Mouse (Mus musculus): ENCODE measurements around the gene Nxf2. TPM values are rescaled to one million over a fixed set of nuclear protein-coding genes. Genes with fewer than 3 reads are reported as not detected.
"Not testable (repeated sequence)": the region's sequence is repeated elsewhere in the genome, so short reads cannot be mapped to it uniquely, and the experiment has no call there.

The Nxf2 gene
- total and polyA plus RNA-seq, 3 experiments, result not detected

GRCm38 (mm10) chrX:134919220-134919619 lies 45.3 kb downstream of the Nxf2 start:
- H3K27ac ChIP-seq (ENCODE audit: insufficient read depth, low read depth), result no peak overlapping the region
- no peak overlapping the region for H3K4me3 ChIP-seq (replicated peaks in 1 of 3; ENCODE audit: low read depth in 2 of 3, low read length in 2 of 3, poor library complexity in 1 of 3)
- H3K36me3 ChIP-seq (replicated peaks in 1 of 2; ENCODE audit: control insufficient read depth in 1 of 2, insufficient read depth in 1 of 2, low read length in 1 of 2), result no peaks in the 10 kb centered on the region
- no peaks in the 10 kb centered on the region for H3K27me3 ChIP-seq (replicated peaks)
- H3K4me1 ChIP-seq (ENCODE audit: control insufficient read depth in 1 of 2, insufficient read depth in 2 of 2), result no peaks in the 10 kb centered on the region
- TF ChIP-seq POLR2AphosphoS2 (IDR thresholded peaks at IDR 0.05; ENCODE audit: low read depth, low read length), result no peak
- no peak for TF ChIP-seq RCOR1 (conservative IDR thresholded peaks at IDR 0.05; ENCODE audit: low read depth, low read length)
- no peak for TF ChIP-seq USF2 (conservative IDR thresholded peaks at IDR 0.05; ENCODE audit: low read depth, low read length)
- no peak for TF ChIP-seq MAFK (IDR thresholded peaks at IDR 0.05; ENCODE audit: insufficient replicate concordance, low read length)
- in situ Hi-C loops (cut with MboI; ENCODE audit: low pct_ligation_motif_present, low pct_unique_long_range_greater_than_20kb, low sequenced_read_pairs), result loop anchor here (25.0 kb wide), 1 partner anchor 282 kb away; no protein-coding TSS in a partner anchor
- H3K9me3 ChIP-seq (replicated peaks; ENCODE audit: low read length), result no peaks in the 10 kb centered on the region
- dilution Hi-C loops (cut with MboI; ENCODE audit: extremely low pct_ligation_motif_present, extremely low pct_unique_long_range_greater_than_20kb, low sequenced_read_pairs), result no loop called here
- no peak overlapping the region for H3K4me2 ChIP-seq (ENCODE audit: insufficient read depth, low read depth, poor library complexity, severe bottlenecking)
- DNase-seq (ENCODE audit: extremely low read depth), result no peak
- H3K79me2 ChIP-seq (replicated peaks; ENCODE audit: control insufficient read depth, extremely low read depth, insufficient read depth, poor library complexity, severe bottlenecking), result no peaks in the 10 kb centered on the region
- no peak overlapping the region for H3K9ac ChIP-seq (ENCODE audit: insufficient read depth, low read depth)

- dilution Hi-C loops (cut with MboI; ENCODE audit: extremely low pct_ligation_motif_present, extremely low pct_unique_long_range_greater_than_20kb, low sequenced_read_pairs), result no loop called here
- H3K27ac ChIP-seq (ENCODE audit: insufficient read depth, low read depth), result no peak overlapping the region
- DNase-seq (ENCODE audit: extremely low read depth), result no peak
These were observed 48.8 kb downstream of the Nxf2 start for GRCm38 (mm10) chrX:134915745-134916144.

GRCm38 (mm10) chrX:134915315-134915714 lies 49.2 kb downstream of the Nxf2 start:
- H3K79me2 ChIP-seq (replicated peaks; ENCODE audit: control insufficient read depth, extremely low read depth, insufficient read depth, poor library complexity, severe bottlenecking); DNase-seq (ENCODE audit: extremely low read depth); H3K27ac ChIP-seq (ENCODE audit: insufficient read depth, low read depth); H3K27me3 ChIP-seq (replicated peaks); H3K4me3 ChIP-seq (replicated peaks in 1 of 3; ENCODE audit: low read depth in 2 of 3, low read length in 2 of 3, poor library complexity in 1 of 3); H3K9me3 ChIP-seq (replicated peaks; ENCODE audit: low read length); H3K4me1 ChIP-seq (ENCODE audit: control insufficient read depth in 1 of 2, insufficient read depth in 2 of 2); H3K36me3 ChIP-seq (replicated peaks in 1 of 2; ENCODE audit: control insufficient read depth in 1 of 2, insufficient read depth in 1 of 2, low read length in 1 of 2); H3K9ac ChIP-seq (ENCODE audit: insufficient read depth, low read depth); dilution Hi-C loops (cut with MboI; ENCODE audit: extremely low pct_ligation_motif_present, extremely low pct_unique_long_range_greater_than_20kb, low sequenced_read_pairs); H3K4me2 ChIP-seq (ENCODE audit: insufficient read depth, low read depth, poor library complexity, severe bottlenecking): not testable (repeated sequence)
- in situ Hi-C loops (cut with MboI; ENCODE audit: low pct_ligation_motif_present, low pct_unique_long_range_greater_than_20kb, low sequenced_read_pairs), result loop anchor here (25.0 kb wide), 1 partner anchor 278 kb away; no protein-coding TSS in a partner anchor

More at GRCm38 (mm10) chrX:134915745-134916144, 48.8 kb downstream of the Nxf2 start:
- no peaks in the 10 kb centered on the region for H3K9me3 ChIP-seq (replicated peaks; ENCODE audit: low read length)
- H3K4me1 ChIP-seq (ENCODE audit: control insufficient read depth in 1 of 2, insufficient read depth in 2 of 2), result no peaks in the 10 kb centered on the region
- in situ Hi-C loops (cut with MboI; ENCODE audit: low pct_ligation_motif_present, low pct_unique_long_range_greater_than_20kb, low sequenced_read_pairs), result loop anchor here (25.0 kb wide), 1 partner anchor 278 kb away; no protein-coding TSS in a partner anchor
- no peaks in the 10 kb centered on the region for H3K79me2 ChIP-seq (replicated peaks; ENCODE audit: control insufficient read depth, extremely low read depth, insufficient read depth, poor library complexity, severe bottlenecking)
- no peaks in the 10 kb centered on the region for H3K36me3 ChIP-seq (replicated peaks in 1 of 2; ENCODE audit: control insufficient read depth in 1 of 2, insufficient read depth in 1 of 2, low read length in 1 of 2)
- H3K4me3 ChIP-seq (replicated peaks in 1 of 3; ENCODE audit: low read depth in 2 of 3, low read length in 2 of 3, poor library complexity in 1 of 3), result no peak overlapping the region
- no peak overlapping the region for H3K4me2 ChIP-seq (ENCODE audit: insufficient read depth, low read depth, poor library complexity, severe bottlenecking)
- no peaks in the 10 kb centered on the region for H3K27me3 ChIP-seq (replicated peaks)
- TF ChIP-seq E2F4 (IDR thresholded peaks at IDR 0.05; ENCODE audit: insufficient replicate concordance, low read depth, low read length) (no peak), NELFE (IDR thresholded peaks at IDR 0.05; ENCODE audit: low read depth, low read length) (no peak), KAT2A (IDR thresholded peaks at IDR 0.05; ENCODE audit: insufficient replicate concordance, low read length) (no peak), MYC (IDR thresholded peaks at IDR 0.05; ENCODE audit: low read depth, low read length) (no peak), MXI1 (IDR thresholded peaks at IDR 0.05; ENCODE audit: low read depth, low read length) (no peak), MEF2A (IDR thresholded peaks at IDR 0.05; ENCODE audit: borderline replicate concordance, low read depth, low read length) (no peak), EP300 (IDR thresholded peaks at IDR 0.05; ENCODE audit: low read length) (no peak), PAX5 (IDR thresholded peaks at IDR 0.05; ENCODE audit: low read length) (no peak), CTCF (conservative IDR thresholded peaks at IDR 0.05 in 1 of 2, IDR thresholded peaks at IDR 0.05 in 1 of 2; ENCODE audit: low read depth in 2 of 2, low read length in 2 of 2) (no peak), JUN (IDR thresholded peaks at IDR 0.05; ENCODE audit: insufficient read depth, low read depth, low read length) (no peak), ETS1 (conservative IDR thresholded peaks at IDR 0.05; ENCODE audit: low read depth, low read length) (no peak), GABPA (IDR thresholded peaks at IDR 0.05; ENCODE audit: insufficient replicate concordance, low read depth, low read length) (no peak), RAD21 (IDR thresholded peaks at IDR 0.05; ENCODE audit: low read depth, low read length) (no peak), NRF1 (IDR thresholded peaks at IDR 0.05; ENCODE audit: low read depth, low read length) (no peak)
- H3K9ac ChIP-seq (ENCODE audit: insufficient read depth, low read depth), result no peak overlapping the region
